Mouse (Mus musculus): ENCODE measurements around the gene Cdip1. TPM values are rescaled to one million over a fixed set of nuclear protein-coding genes. Genes with fewer than 3 reads are reported as not detected.
"Not testable (repeated sequence)": the region's sequence is repeated elsewhere in the genome, so short reads cannot be mapped to it uniquely, and the experiment has no call there.

The Cdip1 gene
- polyA plus RNA-seq, 1 experiment from 2014 or later, result 102 TPM

- no peak for ATAC-seq (ENCODE audit: low FRiP score, low read depth)
- Histone ChIP-seq H3K27ac (no peak overlapping the region), H3K27me3 (replicated peaks) (no peaks in the 10 kb centered on the region), H3K36me3 (peaks cover 74% of the 10 kb centered on the region), H3K9ac (no peak overlapping the region), H3K4me2 (replicated peaks) (no peak overlapping the region), H3K9me3 (no peaks in the 10 kb centered on the region), H3K4me3 (no peak overlapping the region), H3K4me1 (no peaks in the 10 kb centered on the region)
- WGBS, result 87% methylated on average over 2 of the region's 2 CpGs
These were observed 24.2 kb downstream of the Cdip1 start for GRCm38 (mm10) chr16:4765852-4766251.

- H3K36me3 ChIP-seq, result peaks cover 48% of the 10 kb centered on the region
- H3K9ac ChIP-seq, result no peak overlapping the region
- ATAC-seq (ENCODE audit: low FRiP score, low read depth), result no peak
- WGBS, result 42% methylated on average over 2 of the region's 2 CpGs
- H3K4me2 ChIP-seq (replicated peaks), result no peak overlapping the region
- H3K4me1 ChIP-seq, result no peaks in the 10 kb centered on the region
- no peaks in the 10 kb centered on the region for H3K27me3 ChIP-seq (replicated peaks)
- H3K9me3 ChIP-seq, result no peaks in the 10 kb centered on the region
- no peak overlapping the region for H3K4me3 ChIP-seq
- no peak overlapping the region for H3K27ac ChIP-seq
These were observed 26.8 kb downstream of the Cdip1 start for GRCm38 (mm10) chr16:4763276-4763675.

DNA sequence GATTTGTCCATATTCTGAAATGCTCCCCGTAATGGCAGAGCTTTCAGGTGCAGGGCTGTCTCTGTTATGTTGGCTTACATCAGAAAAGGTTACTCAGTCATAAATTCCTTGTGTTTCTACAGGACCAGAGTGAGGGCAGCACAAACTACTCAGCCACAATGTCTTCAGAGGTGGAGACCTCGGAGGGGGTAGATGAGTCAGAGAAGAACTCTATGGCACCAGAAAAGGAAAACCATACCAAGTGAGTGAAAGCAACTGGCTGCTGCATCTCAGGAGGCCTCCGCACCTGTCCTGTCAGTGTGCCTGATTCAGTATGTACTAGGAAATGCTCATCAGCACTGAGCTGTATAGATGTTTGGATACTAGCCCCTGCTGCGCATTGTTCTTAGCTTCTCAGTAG lies 27.7 kb downstream of the Cdip1 start:
- no peak for ATAC-seq (ENCODE audit: low FRiP score, low read depth)
- Histone ChIP-seq H3K4me2 (replicated peaks) (no peak overlapping the region), H3K9ac (no peak overlapping the region), H3K4me1 (no peaks in the 10 kb centered on the region), H3K27ac (no peak overlapping the region), H3K9me3 (no peaks in the 10 kb centered on the region), H3K4me3 (no peak overlapping the region), H3K27me3 (replicated peaks) (no peaks in the 10 kb centered on the region), H3K36me3 (peaks cover 40% of the 10 kb centered on the region)
- 94% methylated on average over 4 of the region's 4 CpGs for WGBS

DNA sequence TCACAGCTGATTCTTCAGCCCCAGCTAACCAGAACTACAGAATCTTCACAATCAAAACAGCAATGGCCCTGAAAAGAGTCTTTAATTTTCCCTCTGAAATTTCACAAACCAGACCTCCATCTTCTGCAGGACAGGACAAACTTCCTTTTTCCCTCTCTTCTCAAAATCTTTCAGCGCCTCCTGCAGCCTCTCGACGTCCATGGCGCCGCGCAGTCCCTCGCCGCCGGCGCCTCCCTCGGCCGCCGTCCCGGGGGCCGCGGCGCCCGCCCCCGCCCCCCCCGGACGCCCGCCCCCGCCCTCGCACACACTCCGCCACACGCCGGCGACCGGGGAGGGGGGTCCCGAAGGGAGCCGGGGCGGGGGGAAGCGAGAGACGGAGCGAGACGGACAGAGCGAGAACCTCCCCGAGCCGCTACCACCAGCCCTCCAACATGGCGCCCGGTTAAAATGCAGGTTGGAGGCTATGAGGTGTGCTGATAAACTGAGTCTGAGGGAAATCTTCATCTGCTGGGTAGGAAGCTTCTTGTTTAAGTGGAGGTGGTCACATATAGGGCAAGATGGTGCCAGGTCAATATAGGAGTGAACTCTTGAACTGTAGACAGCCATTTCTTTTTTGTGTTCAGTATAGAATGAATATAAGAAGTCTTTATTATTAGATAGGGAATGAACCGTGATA lies 33.3 kb downstream of the Cdip1 start:
- H3K4me1 ChIP-seq; H3K27me3 ChIP-seq (replicated peaks); H3K36me3 ChIP-seq; H3K9me3 ChIP-seq; H3K27ac ChIP-seq: not testable (repeated sequence)
- Histone ChIP-seq H3K9ac (peak overlapping the region; percentile 47), H3K4me3 (peak overlapping the region; percentile 34), H3K4me2 (replicated peaks) (peak overlapping the region; percentile 48)
- WGBS, result 3% methylated on average over 38 of the region's 42 CpGs
- ATAC-seq (ENCODE audit: low FRiP score, low read depth), result peak; percentile 77

DNA sequence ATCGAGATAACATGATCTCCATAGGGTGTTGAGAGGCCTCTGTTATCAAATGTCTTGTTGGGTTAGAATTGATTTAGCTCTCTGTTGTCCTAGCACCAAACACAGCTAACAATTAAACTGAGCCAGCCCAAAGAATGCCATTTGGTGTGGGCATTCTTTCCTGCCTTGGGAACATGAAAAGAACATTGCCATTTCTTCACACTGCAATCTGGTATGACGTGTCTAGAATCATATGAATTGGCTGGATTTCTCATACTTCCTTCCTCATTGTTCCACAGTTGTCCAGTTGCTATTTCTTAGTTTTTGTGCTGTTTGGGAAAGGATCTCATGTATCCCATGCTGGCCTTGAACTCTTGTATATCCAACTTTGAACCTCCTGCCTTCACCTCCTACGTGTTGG lies 36.0 kb downstream of the Cdip1 start:
- no peak overlapping the region for H3K4me3 ChIP-seq
- H3K27ac ChIP-seq, result no peak overlapping the region
- no peaks in the 10 kb centered on the region for H3K4me1 ChIP-seq
- 89% methylated on average over 3 of the region's 3 CpGs for WGBS
- no peaks in the 10 kb centered on the region for H3K9me3 ChIP-seq
- no peak for ATAC-seq (ENCODE audit: low FRiP score, low read depth)
- H3K36me3 ChIP-seq, result no peaks in the 10 kb centered on the region
- H3K4me2 ChIP-seq (replicated peaks), result no peak overlapping the region
- no peak overlapping the region for H3K9ac ChIP-seq
- H3K27me3 ChIP-seq (replicated peaks), result no peaks in the 10 kb centered on the region

DNA sequence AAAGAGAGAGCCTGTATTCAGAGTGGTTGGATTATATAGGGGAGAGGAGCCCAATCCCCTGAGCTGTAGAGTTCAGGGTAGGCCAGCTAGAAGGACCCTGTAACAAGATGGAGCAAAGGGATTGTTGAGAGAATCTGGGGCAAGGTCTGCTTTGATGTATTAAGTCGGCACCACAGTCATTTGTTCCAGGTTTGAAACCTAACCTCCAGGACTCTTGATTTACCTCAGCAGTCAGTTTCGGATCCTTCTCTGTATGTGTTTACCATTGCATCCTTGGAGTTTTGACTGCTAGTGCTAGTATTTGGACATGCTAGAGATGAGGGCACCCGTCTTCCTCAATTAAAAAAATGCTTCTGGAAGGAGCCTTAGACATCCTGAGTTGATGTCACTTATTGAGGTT lies 37.9 kb downstream of the Cdip1 start:
- H3K27ac ChIP-seq, result no peak overlapping the region
- H3K4me1 ChIP-seq, result no peaks in the 10 kb centered on the region
- H3K4me2 ChIP-seq (replicated peaks), result no peak overlapping the region
- no peaks in the 10 kb centered on the region for H3K27me3 ChIP-seq (replicated peaks)
- 97% methylated on average over 3 of the region's 3 CpGs for WGBS
- H3K9ac ChIP-seq, result no peak overlapping the region
- no peaks in the 10 kb centered on the region for H3K36me3 ChIP-seq
- no peak for ATAC-seq (ENCODE audit: low FRiP score, low read depth)
- no peak overlapping the region for H3K4me3 ChIP-seq
- H3K9me3 ChIP-seq, result no peaks in the 10 kb centered on the region

DNA sequence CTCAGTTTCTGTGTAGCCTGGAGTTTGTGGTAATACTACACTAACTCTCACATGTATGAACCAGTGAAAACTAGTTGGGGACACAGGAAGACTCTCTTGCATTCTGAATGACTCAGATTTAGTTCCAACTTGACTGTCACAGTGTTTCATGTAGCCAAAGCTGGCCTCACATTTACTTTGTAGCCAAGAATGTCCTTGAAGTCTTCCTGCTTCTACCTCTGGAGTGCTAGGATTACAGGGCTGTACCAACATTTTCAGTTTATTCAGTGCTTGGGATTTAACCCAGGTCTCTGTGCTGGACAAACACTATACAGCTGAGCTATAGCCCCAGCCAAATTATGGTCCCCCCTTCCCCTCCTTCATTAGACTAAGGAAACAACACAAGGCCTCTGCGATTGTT lies 47.9 kb downstream of the Cdip1 start:
- WGBS, result 98% methylated on average over 1 of the region's 1 CpGs
- Histone ChIP-seq H3K4me3 (no peak overlapping the region), H3K4me1 (no peaks in the 10 kb centered on the region), H3K27me3 (replicated peaks) (no peaks in the 10 kb centered on the region), H3K9me3 (peaks cover 5% of the 10 kb centered on the region; the same call in 1 of the 2 replicates), H3K4me2 (replicated peaks) (no peak overlapping the region), H3K27ac (no peak overlapping the region), H3K9ac (no peak overlapping the region), H3K36me3 (peaks cover 4% of the 10 kb centered on the region; the same call in 1 of the 2 replicates)
- ATAC-seq (ENCODE audit: low FRiP score, low read depth), result no peak

DNA sequence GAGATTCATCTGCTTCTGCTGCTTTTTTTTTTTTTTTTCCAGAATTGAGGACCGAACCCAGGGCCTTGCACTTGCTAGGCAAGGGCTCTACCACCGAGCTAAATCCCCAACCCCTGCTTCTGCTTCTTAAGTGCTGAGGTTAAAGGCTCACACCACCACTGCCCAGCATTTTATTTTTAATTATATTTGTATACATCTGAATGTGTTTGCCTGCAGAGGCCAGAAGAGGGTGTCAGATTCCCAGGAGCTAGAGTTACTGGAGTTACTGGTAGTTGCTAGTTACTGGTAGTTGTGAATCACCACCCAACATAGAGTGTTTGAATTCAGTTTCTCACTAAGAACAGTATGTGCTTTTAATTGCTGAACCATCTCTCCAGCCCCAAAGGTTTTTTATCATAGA lies 50.1 kb downstream of the Cdip1 start:
- WGBS, result 88% methylated on average over 2 of the region's 2 CpGs
- Histone ChIP-seq H3K4me3 (no peak overlapping the region), H3K27ac (no peak overlapping the region), H3K4me1 (no peaks in the 10 kb centered on the region), H3K4me2 (replicated peaks) (no peak overlapping the region), H3K36me3 (peaks cover 4% of the 10 kb centered on the region; the same call in 1 of the 2 replicates), H3K27me3 (replicated peaks) (no peaks in the 10 kb centered on the region), H3K9me3 (peaks cover 5% of the 10 kb centered on the region; the same call in 1 of the 2 replicates), H3K9ac (no peak overlapping the region)
- ATAC-seq (ENCODE audit: low FRiP score, low read depth), result no peak

- Histone ChIP-seq H3K9me3 (no peaks in the 10 kb centered on the region), H3K4me1 (no peaks in the 10 kb centered on the region), H3K4me2 (replicated peaks) (no peak overlapping the region), H3K9ac (no peak overlapping the region), H3K36me3 (no peaks in the 10 kb centered on the region), H3K27ac (no peak overlapping the region), H3K4me3 (no peak overlapping the region), H3K27me3 (replicated peaks) (no peaks in the 10 kb centered on the region)
- WGBS, result 91% methylated on average over 2 of the region's 2 CpGs
- ATAC-seq (ENCODE audit: low FRiP score, low read depth), result no peak
These were observed 53.8 kb downstream of the Cdip1 start for GRCm38 (mm10) chr16:4736262-4736661.

GRCm38 (mm10) chr16:4730776-4731358 lies 59.2 kb downstream of the Cdip1 start:
- no peak overlapping the region for H3K4me2 ChIP-seq (replicated peaks)
- 81% methylated on average over 3 of the region's 3 CpGs for WGBS
- H3K4me1 ChIP-seq, result peaks cover 5% of the 10 kb centered on the region
- H3K36me3 ChIP-seq, result no peaks in the 10 kb centered on the region
- ATAC-seq (ENCODE audit: low FRiP score, low read depth), result no peak
- no peak overlapping the region for H3K9ac ChIP-seq
- H3K9me3 ChIP-seq, result no peaks in the 10 kb centered on the region
- no peaks in the 10 kb centered on the region for H3K27me3 ChIP-seq (replicated peaks)
- no peak overlapping the region for H3K27ac ChIP-seq
- no peak overlapping the region for H3K4me3 ChIP-seq

GRCm38 (mm10) chr16:4727963-4728362 lies 62.1 kb downstream of the Cdip1 start:
- Histone ChIP-seq H3K9ac (no peak overlapping the region), H3K4me1 (peaks cover 5% of the 10 kb centered on the region), H3K9me3 (no peaks in the 10 kb centered on the region), H3K27ac (no peak overlapping the region), H3K4me2 (replicated peaks) (no peak overlapping the region), H3K36me3 (no peaks in the 10 kb centered on the region), H3K27me3 (replicated peaks) (no peaks in the 10 kb centered on the region), H3K4me3 (no peak overlapping the region)
- ATAC-seq (ENCODE audit: low FRiP score, low read depth), result no peak
- WGBS, result 83% methylated on average over 1 of the region's 1 CpGs

- Histone ChIP-seq H3K4me1 (peaks cover 5% of the 10 kb centered on the region), H3K27me3 (replicated peaks) (no peaks in the 10 kb centered on the region), H3K36me3 (no peaks in the 10 kb centered on the region), H3K4me2 (replicated peaks) (peak overlapping the region; percentile 74; the same call in 1 of the 2 replicates), H3K4me3 (no peak overlapping the region), H3K9ac (no peak overlapping the region), H3K27ac (no peak overlapping the region), H3K9me3 (no peaks in the 10 kb centered on the region)
- WGBS, result 100% methylated on average over 1 of the region's 1 CpGs
- no peak for ATAC-seq (ENCODE audit: low FRiP score, low read depth)
These were observed 62.6 kb downstream of the Cdip1 start for GRCm38 (mm10) chr16:4727526-4727925.

All from neural tube, embryonic 12.5 days (tissue).